Mouse (Mus musculus) midbrain, embryonic 14.5 days (tissue): Measurements from ENCODE around the gene Fbxl17. TPM values are rescaled to one million over a fixed set of nuclear protein-coding genes. Genes with fewer than 3 reads are reported as not detected.

ENCODE experiments used
- ATAC-seq: fragments of 200-750 bp; cut with Nextera tagmentation; 2 replicates; pipeline ENCODE4 v1.8.0; 2017; ENCODE audit warnings: moderate number of reproducible peaks, moderate library complexity; ENCODE audit not compliant: low FRiP score, low TSS enrichment
- DNase-seq: peaks from one replicate; pipeline ENCODE4 v3.0.0-alpha.2; 2015
- H3K27ac ChIP-seq: fragments of 300-500 bp; sonication (generic); replicated peaks from 2 replicates; pipeline ENCODE4 v1.5.1; 2014; ENCODE audit warnings: mild to moderate bottlenecking, low read depth, low read length, moderate library complexity
- H3K27me3 ChIP-seq: fragments of 300-500 bp; sonication (generic); 2 replicates; pipeline ENCODE4 v1.6.1; 2014; ENCODE audit warnings: low read length, control low read depth, mixed read lengths; ENCODE audit not compliant: control insufficient read depth, insufficient read depth
- H3K36me3 ChIP-seq: fragments of 300-500 bp; sonication (generic); 2 replicates; pipeline ENCODE4 v1.6.1; 2014; ENCODE audit warnings: low read length, control low read depth; ENCODE audit not compliant: control insufficient read depth, insufficient read depth
- H3K4me1 ChIP-seq: fragments of 300-500 bp; sonication (generic); 2 replicates; pipeline ENCODE4 v1.6.1; 2014; ENCODE audit warnings: mild to moderate bottlenecking, antibody characterized with exemption, low read length, control low read depth; ENCODE audit not compliant: control insufficient read depth, insufficient read depth
- H3K4me2 ChIP-seq: fragments of 300-500 bp; sonication (generic); 2 replicates; pipeline ENCODE4 v1.6.1; 2014; ENCODE audit warnings: mild to moderate bottlenecking, low read length, moderate library complexity
- H3K4me3 ChIP-seq: fragments of 300-500 bp; sonication (generic); replicated peaks from 2 replicates; pipeline ENCODE4 v1.5.1; 2014; ENCODE audit warnings: low read depth, low read length
- H3K9ac ChIP-seq: fragments of 300-500 bp; sonication (generic); replicated peaks from 2 replicates; pipeline ENCODE4 v1.6.1; 2014; ENCODE audit warnings: mild to moderate bottlenecking, low read length, moderate library complexity
- H3K9me3 ChIP-seq: fragments of 300-500 bp; sonication (generic); 2 replicates; pipeline ENCODE4 v1.6.1; 2016; ENCODE audit warnings: low read length, control low read depth, mixed read lengths; ENCODE audit not compliant: control insufficient read depth
- WGBS: fragments of 180-500 bp; shearing (Covaris S2); extraction: QIAGEN DNeasy Blood & Tissue Kit; methylation state at CpG from one replicate; pipeline ENCODE4 v1.1.7; 2014; 5-methylcytosine and 5-hydroxymethylcytosine counted together
- polyA plus RNA-seq: library from polyadenylated mRNA; unstranded; fragments of >200 nt; fragmentation: Nextera tagmentation; extraction: Ambion mirVana; gene quantifications from 2 replicates; pipeline ENCODE4 v1.2.1, GENCODE M21; 2014

The Fbxl17 gene
- polyA plus RNA-seq, 1 experiment from 2014 or later, result 53.5 TPM

- H3K9me3 ChIP-seq, result no peaks in the 10 kb centered on the region
- no peak overlapping the region for H3K4me2 ChIP-seq
- H3K27ac ChIP-seq, result no peak overlapping the region
- H3K4me3 ChIP-seq, result no peak overlapping the region
- no peak for ATAC-seq
- no peaks in the 10 kb centered on the region for H3K27me3 ChIP-seq
- H3K4me1 ChIP-seq, result peaks cover 12% of the 10 kb centered on the region
- no peaks in the 10 kb centered on the region; the same call in 1 of the 2 replicates for H3K36me3 ChIP-seq
- no peak for DNase-seq
- H3K9ac ChIP-seq, result no peak overlapping the region
- 55% methylated on average over 3 of the region's 3 CpGs for WGBS
These were observed 438.0 kb downstream of the Fbxl17 start for GRCm38 (mm10) chr17:63061786-63062185.

DNA sequence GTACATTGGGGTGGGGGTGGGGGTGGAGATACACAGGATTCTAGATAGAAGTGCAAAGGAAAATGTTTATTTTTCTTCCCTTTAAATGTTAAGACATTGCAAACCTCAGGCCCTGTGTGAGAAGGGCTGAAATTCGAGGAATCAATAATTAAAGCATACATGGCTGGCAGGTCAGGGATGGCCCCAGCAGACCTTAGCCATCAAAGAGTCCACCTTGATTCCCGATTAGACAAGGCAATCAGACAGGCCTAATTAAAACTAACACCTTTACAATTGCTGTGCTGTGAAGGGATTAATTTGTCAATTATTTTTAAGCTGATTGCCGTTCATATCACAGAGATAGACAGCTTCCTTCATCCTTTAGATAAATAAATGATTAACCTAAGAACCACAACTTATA, 439.0 kb downstream of the Fbxl17 start:
- no peak overlapping the region for H3K9ac ChIP-seq
- H3K27me3 ChIP-seq, result no peaks in the 10 kb centered on the region
- no peaks in the 10 kb centered on the region for H3K9me3 ChIP-seq
- H3K36me3 ChIP-seq, result no peaks in the 10 kb centered on the region; the same call in 1 of the 2 replicates
- DNase-seq (no peak), ATAC-seq (no peak)
- H3K4me2 ChIP-seq, result no peak overlapping the region
- H3K4me1 ChIP-seq, result peaks cover 12% of the 10 kb centered on the region
- H3K4me3 ChIP-seq, result no peak overlapping the region
- WGBS, result 40% methylated on average over 3 of the region's 3 CpGs
- no peak overlapping the region for H3K27ac ChIP-seq

DNA sequence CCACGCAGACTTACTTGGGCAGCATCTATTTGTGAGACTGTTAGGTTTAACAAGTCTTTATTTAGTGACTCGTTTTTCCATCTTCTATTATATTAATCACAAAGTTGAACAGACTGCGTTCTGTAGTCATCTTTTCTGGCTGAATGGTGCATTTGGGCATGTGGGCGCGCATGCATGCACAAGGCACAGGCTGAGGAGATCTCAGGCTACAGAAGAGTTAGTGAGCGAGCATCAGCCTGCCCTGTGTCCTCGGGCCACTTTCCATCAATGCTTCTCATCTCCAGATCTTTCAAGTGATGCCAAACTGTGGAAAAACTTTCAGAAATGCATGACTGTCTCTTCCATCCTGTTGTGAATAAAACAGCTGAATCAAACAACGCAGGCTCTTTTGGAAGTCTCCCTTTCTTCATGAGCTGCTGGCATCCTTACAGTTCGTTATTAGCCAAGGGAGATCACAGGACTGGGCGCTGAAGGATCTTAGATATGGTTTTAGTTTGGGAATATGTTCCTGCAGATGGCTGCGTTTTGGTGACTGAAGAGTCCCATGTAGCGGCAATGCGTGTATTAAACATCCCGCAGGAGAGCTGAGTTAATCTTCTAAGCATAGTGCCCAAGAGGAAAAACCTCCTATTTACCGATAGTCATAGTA, 442.0 kb downstream of the Fbxl17 start:
- no peak for DNase-seq

GRCm38 (mm10) chr17:63056976-63057375, 442.8 kb downstream of the Fbxl17 start:
- Histone ChIP-seq H3K4me2 (no peak overlapping the region), H3K4me1 (peaks cover 8% of the 10 kb centered on the region), H3K9ac (no peak overlapping the region), H3K27me3 (no peaks in the 10 kb centered on the region), H3K9me3 (no peaks in the 10 kb centered on the region), H3K4me3 (no peak overlapping the region), H3K27ac (no peak overlapping the region), H3K36me3 (no peaks in the 10 kb centered on the region; the same call in 1 of the 2 replicates)
- WGBS, result 89% methylated on average over 3 of the region's 3 CpGs
- DNase-seq, result no peak
- no peak for ATAC-seq

More for the DNA sequence above, 442.0 kb downstream of the Fbxl17 start:
- no peak overlapping the region for H3K27ac ChIP-seq
- H3K4me2 ChIP-seq, result no peak overlapping the region
- no peaks in the 10 kb centered on the region for H3K27me3 ChIP-seq
- peaks cover 11% of the 10 kb centered on the region for H3K4me1 ChIP-seq
- no peak for ATAC-seq
- H3K9ac ChIP-seq, result no peak overlapping the region
- no peaks in the 10 kb centered on the region; the same call in 1 of the 2 replicates for H3K36me3 ChIP-seq
- no peak overlapping the region for H3K4me3 ChIP-seq
- WGBS, result 74% methylated on average over 15 of the region's 15 CpGs
- no peaks in the 10 kb centered on the region for H3K9me3 ChIP-seq

GRCm38 (mm10) chr17:63053311-63053710, 446.5 kb downstream of the Fbxl17 start:
- DNase-seq (no peak), ATAC-seq (no peak)
- Histone ChIP-seq H3K9me3 (no peaks in the 10 kb centered on the region), H3K36me3 (no peaks in the 10 kb centered on the region), H3K9ac (no peak overlapping the region), H3K4me2 (no peak overlapping the region), H3K4me3 (no peak overlapping the region), H3K27ac (no peak overlapping the region), H3K4me1 (peaks cover 8% of the 10 kb centered on the region), H3K27me3 (no peaks in the 10 kb centered on the region)
- WGBS, result 91% methylated on average over 3 of the region's 3 CpGs

GRCm38 (mm10) chr17:63046401-63046800, 453.4 kb downstream of the Fbxl17 start:
- Histone ChIP-seq H3K27ac (no peak overlapping the region), H3K4me2 (no peak overlapping the region), H3K4me3 (no peak overlapping the region), H3K9ac (no peak overlapping the region), H3K36me3 (no peaks in the 10 kb centered on the region), H3K4me1 (no peaks in the 10 kb centered on the region), H3K9me3 (no peaks in the 10 kb centered on the region), H3K27me3 (no peaks in the 10 kb centered on the region)
- 57% methylated on average over 3 of the region's 3 CpGs for whole genome bisulfite sequencing
- ATAC-seq (no peak), DNase-seq (no peak)

- no peak overlapping the region for H3K9ac ChIP-seq
- H3K36me3 ChIP-seq, result no peaks in the 10 kb centered on the region
- H3K27ac ChIP-seq, result no peak overlapping the region
- H3K4me2 ChIP-seq, result no peak overlapping the region
- DNase-seq (no peak), ATAC-seq (no peak)
- H3K4me3 ChIP-seq, result no peak overlapping the region
- peaks cover 5% of the 10 kb centered on the region; the same call in 1 of the 2 replicates for H3K9me3 ChIP-seq
- 78% methylated on average over 13 of the region's 13 CpGs for WGBS
- no peaks in the 10 kb centered on the region for H3K27me3 ChIP-seq
- H3K4me1 ChIP-seq, result no peaks in the 10 kb centered on the region
These were observed 454.5 kb downstream of the Fbxl17 start for GRCm38 (mm10) chr17:63045297-63045696.

DNA sequence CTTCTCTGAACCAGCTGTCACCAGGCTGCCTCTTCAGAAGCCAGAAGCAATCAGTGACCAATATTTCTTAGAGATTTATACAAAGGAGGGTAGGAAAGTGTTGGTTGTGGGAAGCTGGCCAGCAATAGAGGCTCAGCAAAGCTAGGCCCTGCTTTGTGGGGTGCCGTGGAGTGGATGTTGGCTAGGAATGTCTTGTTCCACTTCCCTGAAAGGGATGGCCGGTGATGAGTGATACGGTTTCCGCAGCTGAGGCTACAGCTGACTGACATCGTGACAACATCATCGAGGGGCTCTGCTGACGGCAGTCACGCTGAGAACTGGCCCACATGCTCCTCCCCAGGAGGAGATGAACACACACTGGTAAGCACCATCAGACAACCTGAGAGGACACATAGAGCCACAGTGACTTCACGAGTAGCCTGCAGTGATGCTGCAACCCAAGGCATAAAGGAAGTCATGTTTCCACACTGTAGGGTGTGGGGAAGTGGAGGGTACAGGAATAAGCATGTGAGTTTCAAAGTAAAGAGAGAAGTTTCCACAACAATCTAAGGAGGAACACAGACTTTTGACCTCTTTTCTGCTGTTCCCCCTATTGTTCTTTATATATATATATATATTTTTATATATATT, 456.7 kb downstream of the Fbxl17 start:
- DNase-seq, result no peak

GRCm38 (mm10) chr17:63037562-63037961, 462.3 kb downstream of the Fbxl17 start:
- Histone ChIP-seq H3K9ac (no peak overlapping the region), H3K27ac (no peak overlapping the region), H3K9me3 (peaks cover 5% of the 10 kb centered on the region; the same call in 1 of the 2 replicates), H3K4me3 (no peak overlapping the region), H3K4me2 (no peak overlapping the region), H3K4me1 (no peaks in the 10 kb centered on the region), H3K36me3 (no peaks in the 10 kb centered on the region), H3K27me3 (no peaks in the 10 kb centered on the region)
- DNase-seq (no peak), ATAC-seq (no peak)
- WGBS, result 89% methylated on average over 3 of the region's 3 CpGs

More for the DNA sequence above, 456.7 kb downstream of the Fbxl17 start:
- Histone ChIP-seq H3K27me3 (no peaks in the 10 kb centered on the region), H3K4me2 (no peak overlapping the region), H3K9ac (no peak overlapping the region), H3K4me1 (no peaks in the 10 kb centered on the region), H3K36me3 (no peaks in the 10 kb centered on the region), H3K27ac (no peak overlapping the region), H3K4me3 (no peak overlapping the region), H3K9me3 (peaks cover 5% of the 10 kb centered on the region; the same call in 1 of the 2 replicates)
- 71% methylated on average over 9 of the region's 9 CpGs for WGBS
- no peak for ATAC-seq
